Mouse (Mus musculus) lung, postnatal 0 days (tissue): Measurements from ENCODE around the gene Jak3.

Experiments used
- CTCF ChIP-seq: IDR thresholded peaks from 2 replicates; pipeline ENCODE4 v1.5.1; 2016; ENCODE audit warnings: antibody characterized with exemption, mild to moderate bottlenecking
- EP300 ChIP-seq: IDR thresholded peaks from 2 replicates; pipeline ENCODE4 v1.6.1; 2016; ENCODE audit warnings: antibody characterized with exemption, mild to moderate bottlenecking, control low read depth

- TF ChIP-seq CTCF, result no peak
- no peak for TF ChIP-seq EP300
These were observed 17.3 kb downstream of the Jak3 start for GRCm38 (mm10) chr8:71693166-71694041.
